Mouse (Mus musculus) layer of hippocampus, adult 2 months (tissue): ENCODE results near the gene Adcy5. TPM values are rescaled to one million over a fixed set of nuclear protein-coding genes. Genes with fewer than 3 reads are reported as not detected.

Source experiments
- DNase-seq, 2 experiments: peaks; one replicate each; pipeline ENCODE4 v3.0.0; 2022; ENCODE audit warnings: low spot score in 2 of 2
- H3K27ac ChIP-seq: fragments of 200-600 bp; 2 replicates; pipeline ENCODE4 v1.8.1; 2022
- H3K4me3 ChIP-seq: fragments of 200-600 bp; 2 replicates; pipeline ENCODE4 v1.8.1; 2022; ENCODE audit warnings: mild to moderate bottlenecking
- CTCF ChIP-seq: fragments of 200-600 bp; conservative IDR thresholded peaks from 2 replicates; pipeline ENCODE4 v1.8.1; 2022; ENCODE audit warnings: antibody characterized with exemption, mild to moderate bottlenecking, moderate library complexity
- total RNA-seq, 2 experiments: library from RNA; stranded (reverse); gene quantifications; 2 replicates each; pipeline ENCODE4 v1.2.3; 2021

The Adcy5 gene
- total RNA-seq, 2 experiments from 2014 or later = 74.3 to 76.8 TPM

GRCm38 (mm10) chr16:35221581-35221980 is 66.9 kb downstream of the Adcy5 start:
- Histone ChIP-seq H3K27ac (no peak overlapping the region), H3K4me3 (no peak overlapping the region)
- no peak for DNase-seq
- TF ChIP-seq CTCF = no peak

- no peak overlapping the region for H3K27ac ChIP-seq
These were observed 69.3 kb downstream of the Adcy5 start for GRCm38 (mm10) chr16:35223930-35224329.

GRCm38 (mm10) chr16:35224716-35225115 is 70.0 kb downstream of the Adcy5 start:
- Histone ChIP-seq H3K4me3 (no peak overlapping the region), H3K27ac (no peak overlapping the region)
- no peak for DNase-seq
- TF ChIP-seq CTCF = no peak

More at GRCm38 (mm10) chr16:35223930-35224329, 69.3 kb downstream of the Adcy5 start:
- TF ChIP-seq CTCF = no peak
- H3K4me3 ChIP-seq = no peak overlapping the region
- peak in 1 of 2 experiments; percentile 46 for DNase-seq

GRCm38 (mm10) chr16:35229582-35229981 is 74.9 kb downstream of the Adcy5 start:
- TF ChIP-seq CTCF = no peak
- no peak for DNase-seq
- Histone ChIP-seq H3K4me3 (no peak overlapping the region), H3K27ac (no peak overlapping the region)

- H3K27ac ChIP-seq = peak overlapping the region; percentile 62
- DNase-seq = no peak
- TF ChIP-seq CTCF = no peak
- no peak overlapping the region for H3K4me3 ChIP-seq
These were observed 77.6 kb downstream of the Adcy5 start for GRCm38 (mm10) chr16:35232153-35232750.

- H3K27ac ChIP-seq = peak overlapping the region; percentile 62; the same call in 1 of the 2 replicates
- no peak for TF ChIP-seq CTCF
- peak; percentile 32 to 48 for DNase-seq
- no peak overlapping the region for H3K4me3 ChIP-seq
These were observed 78.7 kb downstream of the Adcy5 start for GRCm38 (mm10) chr16:35233329-35233728.

- TF ChIP-seq CTCF = no peak
- Histone ChIP-seq H3K27ac (no peak overlapping the region), H3K4me3 (no peak overlapping the region)
- no peak for DNase-seq
These were observed 82.4 kb downstream of the Adcy5 start for GRCm38 (mm10) chr16:35237091-35237490.

- Histone ChIP-seq H3K4me3 (no peak overlapping the region), H3K27ac (no peak overlapping the region)
- DNase-seq = no peak
- TF ChIP-seq CTCF = no peak
These were observed 84.8 kb downstream of the Adcy5 start for GRCm38 (mm10) chr16:35239318-35239965.

- H3K27ac ChIP-seq = no peak overlapping the region
- no peak overlapping the region for H3K4me3 ChIP-seq
- no peak for DNase-seq
- no peak for TF ChIP-seq CTCF
These were observed 85.5 kb downstream of the Adcy5 start for GRCm38 (mm10) chr16:35239966-35240730.

GRCm38 (mm10) chr16:35247364-35247763 is 92.7 kb downstream of the Adcy5 start:
- no peak for TF ChIP-seq CTCF
- no peak for DNase-seq
- Histone ChIP-seq H3K27ac (no peak overlapping the region), H3K4me3 (no peak overlapping the region)

- no peak for TF ChIP-seq CTCF
- Histone ChIP-seq H3K27ac (no peak overlapping the region), H3K4me3 (no peak overlapping the region)
- no peak for DNase-seq
These were observed 94.1 kb downstream of the Adcy5 start for GRCm38 (mm10) chr16:35248825-35249224.

GRCm38 (mm10) chr16:35249763-35250162 is 95.1 kb downstream of the Adcy5 start:
- no peak overlapping the region for H3K4me3 ChIP-seq
- no peak for DNase-seq
- TF ChIP-seq CTCF = no peak
- H3K27ac ChIP-seq = no peak overlapping the region; the same call in 1 of the 2 replicates

- no peak overlapping the region for H3K27ac ChIP-seq
- no peak for TF ChIP-seq CTCF
- no peak overlapping the region for H3K4me3 ChIP-seq
- no peak for DNase-seq
These were observed 97.0 kb downstream of the Adcy5 start for GRCm38 (mm10) chr16:35251690-35252089.
